Mouse (Mus musculus): ENCODE measurements around the gene Plcz1.

Gene Plcz1

DNA sequence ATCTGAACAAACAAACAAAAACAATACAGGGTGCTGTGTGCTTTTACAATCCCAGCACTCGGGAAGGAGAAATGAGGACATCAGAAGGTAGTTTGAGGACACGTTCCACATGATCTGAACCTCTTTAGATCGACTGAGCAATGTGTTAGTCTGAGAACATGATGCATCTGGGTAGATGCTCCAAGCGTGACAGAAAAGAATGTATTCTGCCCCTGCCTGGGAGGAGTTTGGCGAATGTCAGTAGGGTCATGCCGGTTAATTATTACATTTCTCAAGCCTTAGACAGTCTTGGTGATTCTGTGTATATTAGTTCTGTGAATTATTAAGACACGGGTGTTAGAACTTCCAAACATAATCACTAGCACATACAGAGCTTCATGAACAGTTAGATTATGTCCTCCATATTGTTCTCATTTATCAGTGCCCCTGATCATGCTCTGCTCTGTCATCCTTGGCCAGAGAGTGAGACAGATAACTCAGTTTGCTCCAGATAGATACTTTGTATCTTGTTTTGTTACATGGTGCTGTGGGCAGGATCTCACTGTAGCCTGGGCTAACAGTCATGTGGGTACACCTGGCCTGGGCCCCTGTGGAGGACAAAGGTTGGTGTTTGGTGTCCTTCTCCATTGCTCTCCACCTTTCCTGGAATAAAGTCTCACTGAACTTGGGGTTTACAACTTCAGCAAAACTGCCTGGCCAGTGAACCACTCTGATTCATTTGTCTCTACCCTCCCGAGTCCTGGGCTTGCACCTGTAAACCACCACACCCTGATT, 94.0 kb downstream of the Plcz1 start:
- DNase-seq (ENCODE audit: low read depth, low spot score) = no peak
